Mouse (Mus musculus): ENCODE measurements around the gene Erfe.

Erfe gene

DNA sequence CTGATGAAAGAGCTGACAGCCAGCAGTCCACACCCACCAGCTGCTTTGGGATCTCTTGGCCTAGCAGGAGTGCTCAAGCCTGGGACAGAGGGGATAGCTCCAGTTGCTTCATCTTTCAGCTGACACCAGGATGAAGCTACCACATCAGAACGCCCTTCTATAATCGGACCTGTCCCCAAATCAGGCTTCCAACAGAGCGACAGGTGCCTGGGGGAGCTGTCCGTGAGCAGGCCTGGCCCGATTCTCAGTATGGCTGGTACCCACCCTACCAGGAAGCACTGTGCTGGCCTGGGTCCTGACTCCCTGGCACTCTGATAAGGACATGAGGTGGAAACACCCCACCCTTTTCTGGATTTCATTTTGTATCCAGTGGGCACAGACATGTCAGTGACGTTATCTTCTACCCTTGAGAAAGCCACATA, 7.2 kb downstream of the Erfe start:
- DNase-seq (ENCODE audit: low read depth, low spot score), result no peak

GRCm38 (mm10) chr1:91380453-91381090, 14.3 kb downstream of the Erfe start:
- DNase-seq (ENCODE audit: low read depth, low spot score), result peak; percentile 72

DNA sequence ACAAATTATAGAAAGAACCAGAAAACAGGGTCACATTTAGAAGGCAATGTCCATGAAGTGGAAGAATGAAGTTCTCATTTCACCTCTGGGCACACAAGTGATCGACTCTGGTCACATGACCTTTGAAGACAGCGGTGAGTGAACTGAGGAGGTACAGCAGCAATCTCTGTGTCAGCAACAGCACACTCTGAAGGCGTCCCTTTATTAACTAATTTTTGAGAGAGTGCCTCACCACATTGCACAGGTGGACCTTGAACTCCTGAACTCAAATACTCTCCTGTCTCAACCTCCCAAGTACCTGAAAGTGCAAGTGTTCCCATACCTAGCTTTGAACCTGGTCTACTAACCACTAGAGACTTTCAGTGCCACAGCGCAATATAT, 14.9 kb downstream of the Erfe start:
- no peak for DNase-seq (ENCODE audit: low read depth, low spot score)

DNA sequence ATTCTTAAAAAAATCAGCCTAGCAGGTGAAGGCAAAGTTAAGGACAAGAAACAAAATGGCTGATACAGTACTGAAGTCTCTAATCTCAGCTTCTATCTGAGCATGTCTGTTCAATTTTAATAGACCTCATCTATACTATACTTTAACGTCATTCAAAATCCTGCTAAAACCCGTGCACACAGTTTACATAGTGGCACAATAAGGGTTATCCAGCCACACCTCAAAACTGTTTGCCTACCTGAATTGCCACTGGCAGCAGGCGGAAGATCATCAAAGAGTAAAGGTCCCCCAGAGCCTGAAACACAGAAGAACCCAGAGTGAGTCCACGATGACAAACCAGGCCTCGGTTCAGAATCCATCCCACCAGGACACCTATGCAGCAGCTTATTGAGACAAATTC, 24.1 kb downstream of the Erfe start:
- DNase-seq (ENCODE audit: low read depth, low spot score), result no peak

- DNase-seq (ENCODE audit: low read depth, low spot score), result no peak
Measured at GRCm38 (mm10) chr1:91397927-91398259, 31.7 kb downstream of the Erfe start.

DNA sequence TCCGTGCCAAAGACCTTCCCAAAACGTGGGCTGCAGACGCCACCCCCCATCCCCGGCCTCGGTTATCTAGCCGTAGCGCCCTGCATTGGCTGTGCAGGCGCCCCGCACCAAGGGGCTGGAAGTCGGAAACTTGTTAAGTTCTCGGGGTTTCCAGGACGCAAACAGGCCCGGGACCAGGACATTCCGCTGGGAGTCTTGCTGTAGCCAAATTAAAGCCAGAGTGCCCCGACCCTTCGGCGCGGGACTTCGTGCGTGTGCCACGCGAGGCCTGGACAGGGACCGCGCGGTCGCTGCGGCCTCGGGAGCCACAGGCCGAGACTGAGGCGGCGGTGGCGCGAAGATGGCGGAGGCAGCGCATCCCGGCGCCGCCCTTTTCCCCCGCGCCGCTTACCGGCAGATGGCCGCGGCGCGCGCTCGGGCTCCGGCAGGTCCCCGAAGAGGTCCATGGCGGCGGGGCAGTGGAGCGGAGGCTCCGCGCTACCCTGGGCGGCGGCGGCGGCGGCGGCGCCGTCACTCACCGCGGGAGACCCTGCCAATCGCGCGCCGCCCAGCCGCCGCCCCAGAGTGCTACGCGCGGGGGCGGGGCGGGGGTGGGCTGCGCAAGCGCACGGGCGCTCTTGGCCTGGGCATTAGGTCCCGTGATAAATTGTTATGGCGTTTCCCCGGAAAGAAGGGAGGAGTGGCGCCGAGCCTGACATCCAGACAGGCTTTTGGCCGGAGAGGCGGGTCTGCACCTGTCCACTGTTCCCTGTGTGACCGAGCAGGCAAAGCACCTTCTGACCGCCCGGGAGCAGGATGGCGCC, 32.2 kb downstream of the Erfe start, which contains the start of gene Ilkap:
Gene Ilkap (minus strand): TSS at position 556 of the 803 bp plus-strand sequence.
- DNase-seq (ENCODE audit: low read depth, low spot score), result peak; percentile 90

DNA sequence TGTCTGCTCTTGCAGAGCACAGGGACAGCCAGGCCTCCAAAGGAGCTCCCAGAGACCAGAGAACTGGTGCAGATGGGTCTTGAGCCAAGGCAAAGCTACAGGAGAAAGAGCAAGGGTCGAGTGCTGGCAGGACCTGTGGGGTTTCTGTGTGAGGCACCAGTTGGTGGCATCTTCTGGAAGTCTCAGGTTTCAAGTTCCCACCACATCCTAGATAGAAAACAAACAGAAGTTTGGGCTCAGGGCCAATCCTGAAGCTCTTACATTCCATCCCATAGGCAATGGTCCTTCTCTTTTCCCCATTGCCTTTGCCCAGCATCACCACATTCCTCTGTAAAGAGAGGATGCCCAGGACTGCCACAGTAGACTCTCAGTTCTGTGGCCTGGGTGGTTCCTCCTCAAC, 38.7 kb downstream of the Erfe start:
- DNase-seq (ENCODE audit: low read depth, low spot score), result no peak

GRCm38 (mm10) chr1:91405406-91406169, 39.4 kb downstream of the Erfe start:
- no peak for DNase-seq (ENCODE audit: low read depth, low spot score)

GRCm38 (mm10) chr1:91407819-91408218, 41.6 kb downstream of the Erfe start:
- DNase-seq (ENCODE audit: low read depth, low spot score), result no peak

DNA sequence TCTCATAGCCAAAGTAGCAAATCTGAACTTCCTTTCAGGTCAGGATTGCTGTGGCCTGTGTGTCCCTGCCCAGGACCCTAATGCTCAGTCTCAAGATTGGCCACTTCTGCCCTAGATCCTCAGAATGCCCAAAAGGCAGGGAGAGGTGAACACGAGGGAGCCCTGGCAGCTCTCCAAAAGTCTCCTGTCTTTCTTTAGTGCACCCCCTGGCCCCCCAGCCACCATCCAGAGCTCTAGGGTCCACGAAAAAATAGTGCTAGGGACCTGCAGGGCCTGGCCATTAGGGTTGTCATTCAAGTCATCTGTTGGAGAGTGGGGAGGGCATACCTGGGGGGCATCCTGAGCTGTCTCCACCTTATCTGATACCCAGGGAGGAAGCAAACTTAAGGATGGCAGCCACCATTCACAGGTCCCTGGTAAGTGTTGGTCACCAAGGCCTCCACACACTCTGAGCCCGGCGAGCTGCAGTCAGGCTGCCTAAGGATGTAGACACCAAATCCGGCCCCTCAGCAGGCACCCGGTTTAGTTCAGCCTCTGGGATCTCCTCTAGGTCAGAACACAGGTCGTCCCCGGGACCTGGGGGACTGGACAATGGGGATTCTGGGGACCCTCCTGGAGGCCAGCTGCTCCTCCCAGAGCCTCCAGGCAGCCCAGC, 45.5 kb downstream of the Erfe start:
- no peak for DNase-seq (ENCODE audit: low read depth, low spot score)

DNA sequence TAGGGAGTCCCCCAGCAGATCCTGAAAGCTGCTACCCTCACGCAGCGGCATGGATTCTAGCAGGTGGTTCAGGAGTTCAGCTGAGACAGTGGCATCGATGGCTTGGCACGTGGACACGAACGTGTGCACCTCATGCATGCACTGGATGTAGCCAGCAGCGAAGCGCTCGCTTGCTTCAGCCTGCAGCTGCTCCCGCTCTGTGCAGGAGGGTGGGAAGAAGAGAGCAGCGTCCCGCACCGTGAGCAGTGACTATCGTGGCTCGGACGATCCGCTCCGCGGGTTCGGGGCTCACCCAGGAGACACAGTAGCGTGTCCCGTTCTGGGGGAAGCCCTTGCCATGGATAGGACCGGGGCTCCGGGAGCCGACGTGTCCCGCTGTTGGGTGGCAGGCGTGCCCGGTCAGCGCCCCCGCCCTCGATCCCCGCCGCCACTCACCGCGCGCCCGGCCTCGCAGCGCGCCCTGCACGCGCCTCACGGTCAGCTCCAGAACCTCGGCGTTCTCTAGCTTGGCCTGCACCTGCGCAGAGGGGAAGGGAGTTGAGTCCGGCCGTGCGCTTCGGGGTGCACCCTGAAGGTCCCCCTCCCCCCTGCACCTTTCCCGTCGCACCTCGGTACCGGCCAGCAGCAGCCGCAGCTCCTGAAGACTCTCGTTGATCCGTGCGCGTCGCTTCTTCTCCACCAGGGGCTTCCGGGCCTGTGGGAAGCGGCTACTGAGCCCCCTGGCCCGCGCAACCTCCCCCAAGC, 46.2 kb downstream of the Erfe start:
- DNase-seq (ENCODE audit: low read depth, low spot score), result no peak

DNA sequence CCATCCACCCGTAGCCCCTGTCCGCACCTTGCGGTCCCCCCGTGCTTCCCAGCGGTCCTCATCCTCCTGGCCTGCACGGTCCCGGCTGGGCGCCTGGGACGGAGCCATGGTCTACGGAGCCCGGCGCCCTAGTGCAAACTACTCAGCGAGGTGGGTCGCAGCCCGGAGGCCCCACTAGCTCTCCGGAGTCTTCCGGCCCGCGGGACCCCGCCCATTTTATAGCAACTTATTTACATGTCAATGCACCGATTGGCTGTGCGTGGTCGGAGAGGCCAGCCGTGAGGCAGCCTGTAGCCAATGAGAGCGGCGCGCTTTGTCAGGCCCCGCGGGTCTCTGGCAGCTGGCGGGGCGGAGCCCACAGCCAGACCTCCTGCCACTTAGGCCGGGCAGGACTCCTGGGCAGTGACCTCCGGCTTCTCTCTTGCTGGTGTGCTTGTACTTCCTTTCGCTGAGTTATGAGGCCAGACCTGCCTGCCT, 46.8 kb downstream of the Erfe start:
- peak; percentile 99 for DNase-seq (ENCODE audit: low read depth, low spot score)

- no peak for DNase-seq (ENCODE audit: low read depth, low spot score)
Measured at GRCm38 (mm10) chr1:91413536-91413897, 47.3 kb downstream of the Erfe start.

DNA sequence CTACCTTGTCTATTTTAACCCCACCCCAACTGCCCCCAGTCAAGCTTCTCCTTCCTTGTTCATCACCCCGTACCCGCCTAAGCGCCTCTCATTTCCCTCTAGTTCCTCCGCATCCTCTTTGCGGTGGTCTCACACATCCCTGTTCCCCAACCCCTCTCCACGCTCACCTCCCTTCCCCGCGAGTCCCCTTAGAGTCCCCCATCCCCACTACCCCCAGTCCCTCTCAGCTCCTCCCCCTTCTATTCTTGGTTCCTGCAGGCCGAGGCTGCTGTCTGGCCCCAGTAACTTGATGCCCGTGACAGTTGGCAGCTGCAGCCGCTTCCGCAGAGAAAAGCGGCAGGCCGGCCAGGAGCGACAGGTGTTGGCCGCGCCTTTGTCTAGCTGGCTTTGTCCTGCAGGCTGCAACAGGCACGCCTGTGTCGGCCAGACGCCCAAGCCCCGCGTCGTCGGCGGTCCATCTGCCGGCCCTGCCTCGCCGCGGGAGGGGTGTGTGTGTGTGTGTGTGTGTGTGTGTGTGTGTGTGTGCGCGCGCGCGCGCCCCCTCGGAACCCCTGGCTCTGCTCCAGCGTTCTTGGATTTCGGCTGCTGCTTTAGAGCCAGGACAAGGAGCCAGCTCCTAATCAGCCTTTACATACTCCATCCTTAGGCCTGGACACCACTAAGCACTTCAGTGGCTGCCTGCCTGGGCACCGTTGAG, 47.8 kb downstream of the Erfe start, which contains the start of gene Hes6:
Gene Hes6 (minus strand): TSS at position 141 of the 697 bp plus-strand sequence.
- DNase-seq (ENCODE audit: low read depth, low spot score), result peak; percentile 95

DNA sequence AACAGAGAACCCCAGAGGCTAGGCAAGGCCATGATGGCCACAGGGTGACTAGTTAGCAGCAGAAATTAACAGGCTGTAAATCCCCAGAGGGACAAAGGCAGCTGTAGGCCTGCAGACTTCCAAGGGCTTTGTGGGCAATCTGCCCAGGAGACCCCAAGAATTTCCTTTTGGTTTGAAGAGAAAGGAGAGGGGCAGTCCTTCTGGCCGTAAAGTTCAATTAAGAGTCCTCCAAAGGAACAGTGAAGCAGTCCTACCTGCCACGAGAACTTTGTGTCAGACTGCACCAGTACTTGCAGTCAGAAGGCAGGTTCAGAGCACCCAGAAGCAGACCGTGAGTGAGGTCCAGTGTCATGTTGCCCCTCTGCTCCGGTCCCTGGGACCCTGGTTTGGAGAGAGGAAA, 48.7 kb downstream of the Erfe start:
- peak; percentile 39 for DNase-seq (ENCODE audit: low read depth, low spot score)

DNA sequence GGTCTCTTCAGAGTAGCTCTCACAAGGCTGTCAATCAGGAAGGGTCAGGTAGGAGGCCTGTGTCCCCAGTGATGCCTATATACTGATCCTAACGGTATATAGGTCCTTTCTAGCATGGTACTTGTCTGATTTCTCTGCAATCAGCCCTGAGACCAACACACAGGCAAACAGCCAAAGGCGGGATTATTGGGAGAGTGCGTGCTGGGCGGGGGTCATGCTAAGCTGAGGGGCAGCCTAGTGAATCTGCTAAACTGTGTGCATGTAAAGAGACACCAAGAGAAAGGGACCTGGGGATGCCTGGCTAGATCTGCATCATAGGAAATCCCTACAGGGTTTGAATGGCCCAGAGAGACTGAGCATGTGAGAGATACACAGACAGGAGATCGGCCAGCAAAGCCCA, 49.1 kb downstream of the Erfe start:
- DNase-seq (ENCODE audit: low read depth, low spot score), result no peak

GRCm38 (mm10) chr1:91417991-91418390, 51.8 kb downstream of the Erfe start:
- DNase-seq (ENCODE audit: low read depth, low spot score), result no peak

DNA sequence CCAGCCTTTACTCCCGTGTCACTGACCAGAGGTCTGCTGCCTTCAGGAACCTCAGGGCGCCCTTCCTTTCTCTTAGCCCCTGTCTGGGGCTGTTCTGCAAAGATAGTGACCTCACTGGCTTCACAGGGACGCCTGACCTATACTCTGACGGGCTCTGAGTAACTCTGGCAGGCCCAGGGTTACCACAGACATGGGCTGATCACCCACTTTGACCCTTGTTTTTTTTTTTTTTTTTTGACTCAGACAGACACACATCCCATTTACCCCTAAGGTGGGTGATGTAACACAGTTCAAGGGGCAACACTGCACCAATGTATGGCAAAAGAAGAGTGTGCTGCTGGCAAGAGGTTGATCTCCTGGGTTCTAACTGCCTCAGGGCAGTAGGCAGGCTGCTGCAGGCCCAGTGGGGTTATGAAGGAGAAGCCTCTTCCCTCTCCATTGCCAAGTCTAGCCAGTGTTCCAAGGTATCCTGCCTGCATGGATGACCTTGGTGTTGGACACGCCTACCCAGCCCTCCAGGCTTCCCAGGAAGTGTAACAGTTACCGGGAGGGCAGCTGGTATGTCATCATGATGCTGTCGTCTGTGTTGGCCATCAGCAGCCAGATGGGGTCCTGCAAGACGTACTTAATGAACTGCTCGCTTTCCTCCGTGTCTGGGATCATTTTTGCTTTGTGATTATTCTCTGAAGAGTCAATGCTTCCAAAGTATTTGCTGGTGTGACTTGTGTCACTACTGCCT, 53.8 kb downstream of the Erfe start:
- DNase-seq (ENCODE audit: low read depth, low spot score), result no peak

- DNase-seq (ENCODE audit: low read depth, low spot score), result no peak
Measured at GRCm38 (mm10) chr1:91420601-91421065, 54.4 kb downstream of the Erfe start.
